Mouse (Mus musculus) kidney, adult 2 months (tissue): Measurements from ENCODE around the gene Nde1.

Experiments
- CTCF ChIP-seq: fragments of 200-500 bp; conservative IDR thresholded peaks from 2 replicates; pipeline ENCODE4 v1.5.1; 2011; ENCODE audit warnings: low read depth, mild to moderate bottlenecking, control low read depth, low read length, moderate library complexity, mixed read lengths; ENCODE audit not compliant: insufficient read depth, insufficient read length
- POLR2A ChIP-seq: fragments of 200-500 bp; IDR thresholded peaks from one replicate; pipeline ENCODE4 v1.6.1; 2011; ENCODE audit warnings: low read depth, low read length, control low read depth

DNA sequence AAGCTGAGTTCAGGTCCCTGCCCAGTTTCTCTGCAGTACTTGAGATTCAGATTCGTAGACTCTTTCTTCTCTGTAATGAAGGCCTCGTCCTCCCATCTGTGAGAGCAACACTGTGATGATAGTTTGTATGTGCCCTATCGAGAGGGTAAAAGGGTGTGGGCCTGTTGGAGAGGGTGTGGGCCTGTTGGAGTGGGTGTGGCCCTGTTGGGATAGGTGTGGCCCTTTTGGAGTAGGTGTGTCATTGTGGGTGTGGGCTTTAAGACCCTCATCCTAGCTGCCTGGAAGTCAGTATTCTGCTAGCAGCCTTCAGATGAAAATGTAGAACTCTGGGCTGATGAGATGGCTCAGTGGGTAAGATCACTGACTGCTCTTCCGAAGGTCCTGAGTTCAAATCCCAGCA, 3.4 kb downstream of the Nde1 start:
- TF ChIP-seq CTCF (no peak), POLR2A (no peak)
